Mouse (Mus musculus) heart, embryonic 13.5 days (tissue): ENCODE results near the gene Pnkd. TPM values are rescaled to one million over a fixed set of nuclear protein-coding genes. Genes with fewer than 3 reads are reported as not detected.
"Not testable (repeated sequence)": the region's sequence is repeated elsewhere in the genome, so short reads cannot be mapped to it uniquely, and the experiment has no call there.

ENCODE experiments used
- ATAC-seq: fragments of 200-750 bp; cut with Nextera tagmentation; 2 replicates; pipeline ENCODE4 v1.8.0; 2017; ENCODE audit warnings: moderate TSS enrichment; ENCODE audit not compliant: insufficient number of reproducible peaks, low FRiP score, low TSS enrichment; ENCODE audit errors: extremely low read depth
- H3K27ac ChIP-seq: fragments of 300-500 bp; sonication (generic); replicated peaks from 2 replicates; pipeline ENCODE4 v1.5.1; 2015; ENCODE audit warnings: moderate library complexity, mild to moderate bottlenecking, inconsistent platforms
- H3K27me3 ChIP-seq: fragments of 300-500 bp; sonication (generic); replicated peaks from 2 replicates; pipeline ENCODE4 v1.6.1; 2015; ENCODE audit warnings: mild to moderate bottlenecking, inconsistent platforms
- H3K36me3 ChIP-seq: fragments of 300-500 bp; sonication (generic); 2 replicates; pipeline ENCODE4 v1.6.1; 2015; ENCODE audit warnings: mild to moderate bottlenecking, inconsistent platforms
- H3K4me1 ChIP-seq: fragments of 300-500 bp; sonication (generic); 2 replicates; pipeline ENCODE4 v1.6.1; 2015; ENCODE audit warnings: inconsistent platforms
- H3K4me2 ChIP-seq: fragments of 300-500 bp; sonication (generic); 2 replicates; pipeline ENCODE4 v1.6.1; 2015; ENCODE audit warnings: inconsistent platforms, mild to moderate bottlenecking, moderate library complexity
- H3K4me3 ChIP-seq: fragments of 300-500 bp; sonication (generic); 2 replicates; pipeline ENCODE4 v1.5.1; 2015; ENCODE audit warnings: moderate library complexity, mild to moderate bottlenecking, inconsistent platforms
- H3K9ac ChIP-seq: fragments of 300-500 bp; sonication (generic); 2 replicates; pipeline ENCODE4 v1.6.1; 2015; ENCODE audit warnings: inconsistent platforms, mild to moderate bottlenecking, moderate library complexity
- H3K9me3 ChIP-seq: fragments of 300-500 bp; sonication (generic); 2 replicates; pipeline ENCODE4 v1.6.1; 2016; ENCODE audit warnings: inconsistent platforms
- WGBS: fragments of 180-500 bp; shearing (Covaris S2); methylation state at CpG from one replicate; pipeline ENCODE4 v1.1.7; 2015; ENCODE audit warnings: mixed read lengths; 5-methylcytosine and 5-hydroxymethylcytosine counted together
- polyA plus RNA-seq: library from polyadenylated mRNA; unstranded; fragments of >200 nt; fragmentation: Nextera tagmentation; extraction: Ambion mirVana; gene quantifications from 2 replicates; pipeline ENCODE4 v1.2.1, GENCODE M21; 2015

The Pnkd gene
- polyA plus RNA-seq, 1 experiment from 2014 or later = 227 TPM

DNA sequence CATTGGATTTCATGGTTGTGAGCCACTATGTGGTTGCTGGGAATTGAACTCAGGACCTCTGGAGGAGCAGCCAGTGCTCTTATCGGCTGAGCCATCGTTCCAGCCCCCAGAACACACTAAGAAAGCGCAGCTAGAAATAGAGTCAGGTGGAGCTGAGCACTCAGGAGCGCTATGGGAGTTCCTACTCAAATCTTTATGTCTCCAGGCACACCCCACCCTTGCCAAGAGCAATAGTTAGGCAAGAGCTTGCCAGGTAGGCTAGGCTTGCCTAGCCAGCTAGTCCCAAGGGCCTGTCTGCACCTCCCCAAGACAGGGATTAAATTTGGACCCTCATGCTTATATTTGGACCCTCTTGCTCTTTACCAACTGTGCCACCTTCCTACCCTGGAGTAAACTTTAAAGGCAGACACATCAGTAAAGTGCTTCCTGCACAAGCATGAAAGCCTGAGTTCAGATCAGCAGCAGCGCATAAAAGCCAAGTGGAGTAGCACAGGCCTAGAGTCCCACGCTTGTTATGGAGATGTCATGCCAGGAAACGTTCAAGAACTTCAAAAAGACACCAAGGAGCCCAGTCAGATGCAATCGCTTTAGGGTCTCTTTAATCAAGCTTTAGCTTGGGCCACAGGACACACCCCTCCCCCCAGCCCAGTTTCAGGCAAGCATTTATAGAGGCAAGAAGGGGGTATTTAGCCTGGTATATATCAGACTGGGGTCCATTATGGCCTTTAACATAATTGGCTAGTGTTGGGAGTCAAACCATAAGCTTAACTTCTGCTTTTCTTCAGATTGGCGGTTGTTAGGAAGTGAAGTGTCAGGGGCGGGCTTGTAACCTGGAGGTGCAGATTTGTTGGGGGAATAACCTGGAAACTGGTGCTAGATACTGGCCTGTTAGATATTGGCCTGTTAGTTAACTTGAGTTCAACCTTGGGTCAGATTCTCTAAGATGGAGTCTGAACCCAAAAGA lies 23.6 kb downstream of the Pnkd start:
- H3K4me2 ChIP-seq = no peak overlapping the region
- H3K4me3 ChIP-seq = no peak overlapping the region
- H3K4me1 ChIP-seq = peaks cover 51% of the 10 kb centered on the region
- no peak overlapping the region for H3K9ac ChIP-seq
- no peak overlapping the region for H3K27ac ChIP-seq
- no peaks in the 10 kb centered on the region for H3K27me3 ChIP-seq
- no peaks in the 10 kb centered on the region for H3K9me3 ChIP-seq
- H3K36me3 ChIP-seq = no peaks in the 10 kb centered on the region
- ATAC-seq = no peak
- WGBS = 73% methylated on average over 10 of the region's 10 CpGs

DNA sequence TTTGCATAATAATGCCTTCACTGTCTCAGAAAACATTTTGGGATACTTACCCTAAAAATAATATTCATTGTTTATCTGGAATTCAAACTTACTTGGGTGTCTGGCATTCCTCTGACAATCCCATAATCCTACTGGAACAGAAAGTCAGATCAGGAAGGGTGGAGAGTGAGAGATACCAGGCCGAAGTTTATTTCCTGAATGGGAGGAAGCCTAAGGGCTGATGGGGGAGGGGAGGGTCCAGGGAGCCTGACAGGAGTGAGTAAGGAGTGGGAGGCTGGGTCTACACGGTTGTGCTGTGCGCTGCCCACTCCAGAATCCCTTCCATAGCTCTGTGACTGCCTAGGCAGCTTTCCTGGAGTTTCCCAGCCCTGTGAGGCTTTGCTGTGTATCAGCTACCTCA lies 25.0 kb downstream of the Pnkd start:
- Histone ChIP-seq H3K27me3 (no peaks in the 10 kb centered on the region), H3K27ac (peak overlapping the region; percentile 85), H3K9me3 (no peaks in the 10 kb centered on the region), H3K9ac (peak overlapping the region; percentile 60), H3K4me2 (0 out of 2 replicates have a peak overlapping the region, but pooled peaks have one; percentile 14), H3K4me3 (no peak overlapping the region), H3K36me3 (no peaks in the 10 kb centered on the region), H3K4me1 (peaks cover 50% of the 10 kb centered on the region)
- 14% methylated on average over 3 of the region's 3 CpGs for WGBS
- ATAC-seq = no peak; the same call in 1 of the 2 replicates

DNA sequence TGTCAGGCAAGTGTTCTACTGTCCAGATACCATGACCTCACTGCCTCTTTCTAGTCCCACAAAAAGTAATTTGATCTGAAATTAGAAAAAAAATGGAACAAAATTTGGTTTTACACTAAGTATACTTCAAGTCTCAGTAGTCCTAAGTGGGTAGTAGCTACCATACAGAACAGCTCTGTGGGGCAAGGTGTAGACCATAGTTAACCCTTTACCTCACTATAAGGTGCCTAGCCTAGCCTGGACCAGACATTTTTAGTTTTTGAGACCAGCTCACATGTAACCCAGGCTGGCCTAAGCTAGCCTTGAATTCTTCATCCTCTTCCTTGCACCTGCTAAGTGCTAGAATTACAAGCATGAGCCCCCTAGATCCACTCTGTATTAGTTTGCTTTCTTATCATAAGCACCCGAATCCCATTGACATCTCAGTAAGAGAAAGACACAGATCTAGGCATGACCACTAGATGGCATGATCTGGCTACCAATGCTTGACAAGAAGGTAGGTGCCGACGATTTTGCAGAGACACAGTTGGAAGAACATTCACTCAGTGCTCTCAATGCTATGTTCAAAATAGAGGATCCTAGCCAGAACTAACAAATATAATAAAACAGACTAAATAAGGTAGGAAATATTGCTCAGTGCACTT lies 28.4 kb downstream of the Pnkd start:
- WGBS = under 1% methylated on average over 3 of the region's 3 CpGs
- no peaks in the 10 kb centered on the region for H3K36me3 ChIP-seq
- no peaks in the 10 kb centered on the region for H3K9me3 ChIP-seq
- peaks cover 40% of the 10 kb centered on the region for H3K4me1 ChIP-seq
- H3K9ac ChIP-seq = 0 out of 2 replicates have a peak overlapping the region, but pooled peaks have one; percentile 58
- no peak overlapping the region for H3K4me2 ChIP-seq
- H3K4me3 ChIP-seq = no peak overlapping the region
- ATAC-seq = no peak
- H3K27ac ChIP-seq = 0 out of 2 replicates have a peak overlapping the region, but pooled peaks have one; percentile 17
- H3K27me3 ChIP-seq = no peaks in the 10 kb centered on the region

DNA sequence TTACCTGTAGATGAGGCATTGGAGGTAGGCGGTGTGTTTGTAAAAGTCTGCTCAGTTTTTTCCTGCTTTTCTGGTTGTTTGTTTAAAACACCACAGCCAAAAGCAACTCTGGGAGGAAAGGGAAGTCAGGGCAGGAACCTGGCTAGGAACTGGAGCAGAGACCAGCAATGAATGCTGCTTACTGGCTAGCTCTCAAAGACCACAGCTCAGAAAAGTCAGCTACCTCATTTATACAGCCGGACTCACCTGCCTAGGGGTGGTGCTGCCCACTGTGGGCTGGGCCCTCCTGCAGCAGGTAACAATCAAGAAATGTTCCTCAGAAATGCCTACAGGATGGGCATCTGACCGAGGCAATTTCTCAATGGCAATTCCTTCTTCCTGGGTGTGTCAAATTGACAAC lies 30.1 kb downstream of the Pnkd start:
- ATAC-seq = no peak
- Histone ChIP-seq H3K9ac (no peak overlapping the region), H3K9me3 (no peaks in the 10 kb centered on the region), H3K36me3 (no peaks in the 10 kb centered on the region), H3K27ac (no peak overlapping the region), H3K27me3 (no peaks in the 10 kb centered on the region), H3K4me1 (peaks cover 30% of the 10 kb centered on the region), H3K4me2 (no peak overlapping the region), H3K4me3 (no peak overlapping the region)
- 76% methylated on average over 3 of the region's 3 CpGs for WGBS

DNA sequence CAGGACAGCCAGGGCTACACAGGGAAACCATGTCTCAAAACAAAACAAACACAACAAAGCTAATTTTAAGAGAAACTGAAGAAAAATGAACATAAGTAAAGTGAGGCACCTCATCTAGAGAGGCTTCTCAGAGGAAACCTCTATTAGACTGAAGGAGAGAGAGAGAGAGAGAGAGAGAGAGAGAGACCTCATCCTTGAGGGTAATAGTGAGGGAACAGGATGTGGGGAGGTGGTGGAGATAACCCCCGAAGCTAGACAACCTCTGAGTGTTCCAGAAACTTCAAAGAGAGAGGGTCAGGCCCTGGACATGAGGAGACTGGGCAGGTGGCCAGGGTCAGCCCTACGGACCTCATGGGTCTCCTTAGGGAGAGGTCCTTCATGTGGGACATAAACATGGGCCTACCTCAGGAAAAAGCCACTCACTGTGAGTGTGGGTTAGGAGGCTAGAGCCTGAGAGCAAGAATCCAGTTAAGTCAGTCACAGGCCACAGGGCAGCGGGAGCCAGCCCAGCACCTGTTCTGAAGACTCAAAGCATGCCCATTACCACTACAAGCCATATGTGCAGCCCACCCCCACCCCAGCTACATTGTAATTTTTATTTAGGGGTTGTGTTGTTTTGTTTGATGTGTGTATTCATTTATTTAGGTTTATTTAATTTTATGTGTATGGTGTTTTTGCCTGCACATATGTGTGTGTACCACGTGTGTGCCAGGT lies 31.5 kb downstream of the Pnkd start:
- Histone ChIP-seq H3K4me3 (no peak overlapping the region), H3K27me3 (no peaks in the 10 kb centered on the region), H3K36me3 (no peaks in the 10 kb centered on the region), H3K9ac (no peak overlapping the region), H3K4me2 (no peak overlapping the region), H3K4me1 (peaks cover 29% of the 10 kb centered on the region), H3K9me3 (no peaks in the 10 kb centered on the region), H3K27ac (no peak overlapping the region)
- ATAC-seq = no peak
- 74% methylated on average over 4 of the region's 4 CpGs for WGBS

DNA sequence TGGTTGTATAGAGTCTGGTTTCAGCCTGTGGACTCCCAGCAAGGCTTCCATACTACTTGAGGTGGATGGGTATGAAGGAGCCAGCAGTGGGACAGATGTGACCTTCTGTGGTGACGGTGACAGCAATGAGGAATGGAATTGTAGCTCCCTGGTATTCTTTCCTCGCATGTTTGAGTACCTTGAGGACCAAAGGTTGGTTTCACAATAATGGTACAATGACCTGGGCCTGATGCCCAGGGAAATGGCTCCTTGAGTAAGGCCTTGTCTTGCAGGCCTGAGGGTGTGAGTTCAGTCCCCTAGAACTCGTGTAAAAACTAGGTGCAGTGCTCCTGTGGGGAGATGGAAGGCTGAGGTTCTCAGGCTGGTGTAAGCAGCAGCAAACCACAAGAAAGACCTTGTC lies 34.0 kb downstream of the Pnkd start:
- H3K27me3 ChIP-seq = no peaks in the 10 kb centered on the region
- H3K4me2 ChIP-seq = no peak overlapping the region
- H3K4me3 ChIP-seq = no peak overlapping the region
- H3K36me3 ChIP-seq = no peaks in the 10 kb centered on the region
- 89% methylated on average over 3 of the region's 3 CpGs for WGBS
- no peak for ATAC-seq
- H3K9ac ChIP-seq = no peak overlapping the region
- peaks cover 27% of the 10 kb centered on the region for H3K4me1 ChIP-seq
- no peaks in the 10 kb centered on the region for H3K9me3 ChIP-seq
- no peak overlapping the region for H3K27ac ChIP-seq

DNA sequence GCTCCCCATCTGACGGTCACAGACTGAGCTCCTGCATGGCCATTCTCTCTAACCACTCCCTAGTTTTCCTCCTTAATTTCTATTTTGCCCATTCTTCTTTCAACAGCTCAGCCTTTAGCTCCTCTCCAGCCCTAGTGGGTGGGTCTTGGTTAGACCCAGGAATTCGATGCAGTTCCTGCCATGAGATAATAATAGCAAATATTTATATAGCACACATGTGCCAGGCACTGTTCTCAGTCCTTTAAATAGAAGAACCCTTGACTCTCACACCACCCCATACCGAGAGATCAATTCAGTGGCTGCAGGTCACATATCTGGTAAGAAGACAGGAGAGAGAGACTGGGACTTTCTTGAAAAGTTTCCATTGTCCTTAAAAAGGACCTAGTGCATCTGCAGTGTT lies 36.7 kb downstream of the Pnkd start:
- peak overlapping the region; percentile 75 for H3K27ac ChIP-seq
- H3K4me3 ChIP-seq = no peak overlapping the region
- peaks cover 25% of the 10 kb centered on the region for H3K4me1 ChIP-seq
- H3K4me2 ChIP-seq = peak overlapping the region; percentile 15; the same call in 1 of the 2 replicates
- 36% methylated on average over 3 of the region's 3 CpGs for WGBS
- no peak for ATAC-seq
- H3K36me3 ChIP-seq = no peaks in the 10 kb centered on the region
- no peaks in the 10 kb centered on the region for H3K9me3 ChIP-seq
- no peak overlapping the region for H3K9ac ChIP-seq
- no peaks in the 10 kb centered on the region for H3K27me3 ChIP-seq

DNA sequence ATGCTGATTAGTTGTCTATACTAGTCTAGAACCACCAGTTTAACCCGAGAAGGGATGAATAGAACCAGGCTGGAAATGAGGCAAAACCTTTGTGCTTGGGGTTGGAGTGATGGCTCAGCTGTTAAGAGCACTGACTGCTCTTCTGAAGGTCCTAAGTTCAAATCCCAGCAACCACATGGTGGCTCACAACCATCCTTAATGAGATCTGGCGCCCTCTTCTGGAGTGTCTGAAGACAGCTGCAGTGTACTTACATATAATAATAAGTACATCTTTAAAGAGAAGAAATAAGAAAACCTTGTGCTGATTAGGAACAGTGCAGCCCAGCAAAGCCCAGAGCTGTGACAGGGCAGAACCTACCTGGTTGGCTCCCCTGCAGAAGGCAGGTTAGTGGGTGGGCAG lies 42.2 kb downstream of the Pnkd start:
- not testable (repeated sequence) for H3K4me3 ChIP-seq, H3K27ac ChIP-seq, H3K9ac ChIP-seq, H3K27me3 ChIP-seq, H3K4me2 ChIP-seq, ATAC-seq, H3K9me3 ChIP-seq
- Histone ChIP-seq H3K36me3 (peaks cover 16% of the 10 kb centered on the region), H3K4me1 (peaks cover 38% of the 10 kb centered on the region)
- 72% methylated on average over 2 of the region's 2 CpGs for WGBS

DNA sequence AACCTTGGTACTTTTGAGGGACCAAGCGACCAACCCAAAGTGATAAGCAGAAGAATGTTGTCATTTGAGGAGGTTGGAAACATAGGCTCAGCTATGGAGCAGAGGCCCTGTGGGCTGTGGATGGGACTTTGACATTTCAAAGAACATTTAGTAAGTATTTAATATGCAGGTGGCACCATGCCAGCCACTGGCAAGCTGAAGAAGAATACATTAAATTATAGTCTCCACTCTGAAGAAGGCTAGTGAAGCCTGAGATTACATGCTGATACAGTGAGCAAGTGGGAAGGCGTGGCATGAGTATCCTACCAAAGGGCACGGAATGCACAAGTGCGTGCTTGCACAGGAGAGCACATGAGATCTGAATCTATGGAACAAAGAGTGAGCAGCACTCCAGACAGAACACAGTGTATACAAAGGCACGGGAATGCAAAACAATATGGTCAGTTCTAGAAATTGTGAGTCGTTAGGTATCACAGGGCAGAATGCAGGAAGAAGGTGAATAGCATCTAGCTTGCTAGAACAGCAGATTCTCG lies 45.2 kb downstream of the Pnkd start:
- H3K4me1 ChIP-seq = peaks cover 49% of the 10 kb centered on the region
- no peak overlapping the region for H3K4me2 ChIP-seq
- H3K9ac ChIP-seq = no peak overlapping the region
- ATAC-seq = no peak
- H3K4me3 ChIP-seq = no peak overlapping the region
- WGBS = 76% methylated on average over 7 of the region's 7 CpGs
- H3K9me3 ChIP-seq = no peaks in the 10 kb centered on the region
- peak overlapping the region; percentile 80; the same call in 1 of the 2 replicates for H3K27ac ChIP-seq
- peaks cover 16% of the 10 kb centered on the region for H3K36me3 ChIP-seq
- H3K27me3 ChIP-seq = no peaks in the 10 kb centered on the region

DNA sequence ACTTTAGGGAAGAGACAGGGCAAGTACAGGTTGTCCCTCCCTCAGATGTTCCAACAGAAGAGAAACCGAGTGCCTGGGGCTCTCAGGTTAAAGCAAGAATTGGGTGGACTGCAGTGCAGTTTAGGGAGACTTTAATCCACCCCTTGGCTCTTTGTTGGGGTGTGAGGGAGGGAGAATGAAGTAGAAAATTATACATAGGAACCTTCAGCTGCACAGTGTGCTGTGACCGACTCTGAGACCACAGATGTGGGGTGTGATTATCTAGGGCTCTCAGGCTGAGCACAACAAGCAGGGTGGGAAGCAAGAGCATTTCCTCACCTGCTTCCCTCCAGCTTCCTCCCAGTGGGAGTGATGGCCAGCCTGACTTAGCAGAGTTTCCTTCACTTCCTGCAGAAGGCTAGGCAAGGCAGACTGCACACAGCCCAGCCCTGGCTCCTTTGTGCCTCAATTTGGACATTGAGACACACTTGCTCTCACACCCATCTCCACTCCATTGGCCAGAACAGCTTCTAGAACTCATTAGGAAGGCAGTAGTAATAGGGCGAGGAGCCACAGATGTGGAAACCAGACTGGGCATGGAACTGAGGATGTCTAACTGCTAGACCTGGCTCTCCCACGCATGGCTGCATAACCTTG lies 46.4 kb downstream of the Pnkd start:
- 59% methylated on average over 4 of the region's 4 CpGs for WGBS
- no peak overlapping the region for H3K4me3 ChIP-seq
- no peak overlapping the region for H3K4me2 ChIP-seq
- H3K9me3 ChIP-seq = no peaks in the 10 kb centered on the region
- no peak overlapping the region for H3K9ac ChIP-seq
- H3K27me3 ChIP-seq = no peaks in the 10 kb centered on the region
- ATAC-seq = no peak
- peaks cover 16% of the 10 kb centered on the region for H3K36me3 ChIP-seq
- H3K27ac ChIP-seq = peak overlapping the region; percentile 80
- H3K4me1 ChIP-seq = peaks cover 55% of the 10 kb centered on the region
